Mouse (Mus musculus): ENCODE data around the gene Gm45208. TPM values are rescaled to one million over a fixed set of nuclear protein-coding genes. Genes with fewer than 3 reads are reported as not detected.
"Not testable (repeated sequence)": the region's sequence is repeated elsewhere in the genome, so short reads cannot be mapped to it uniquely, and the experiment has no call there.

Gene Gm45208
- polyA plus RNA-seq, 1 experiment = not detected

GRCm38 (mm10) chrX:7688321-7688720 is 33.7 kb upstream of the Gm45208 start:
- no peak for TF ChIP-seq CTCF (IDR thresholded peaks at IDR 0.05; ENCODE audit: borderline replicate concordance, insufficient read depth, low read length)
- TF ChIP-seq POLR2A (IDR thresholded peaks at IDR 0.05; ENCODE audit: low read depth, low read length) = no peak
- H3K4me3 ChIP-seq (ENCODE audit: insufficient read depth, low read length) = no peak overlapping the region
- H3K27ac ChIP-seq (ENCODE audit: insufficient read depth, low read length) = no peak overlapping the region
- H3K4me1 ChIP-seq (ENCODE audit: control insufficient read depth, insufficient read depth, low read length) = no peaks in the 10 kb centered on the region

GRCm38 (mm10) chrX:7690486-7690885 is 31.6 kb upstream of the Gm45208 start:
- no peak for TF ChIP-seq POLR2A (IDR thresholded peaks at IDR 0.05; ENCODE audit: low read depth, low read length)
- TF ChIP-seq CTCF (IDR thresholded peaks at IDR 0.05; ENCODE audit: borderline replicate concordance, insufficient read depth, low read length) = no peak
- Histone ChIP-seq H3K4me3 (ENCODE audit: insufficient read depth, low read length) (no peak overlapping the region), H3K4me1 (ENCODE audit: control insufficient read depth, insufficient read depth, low read length) (no peaks in the 10 kb centered on the region)

GRCm38 (mm10) chrX:7692862-7693261 is 29.2 kb upstream of the Gm45208 start:
- TF ChIP-seq POLR2A (IDR thresholded peaks at IDR 0.05; ENCODE audit: low read depth, low read length) = no peak
- no peak for TF ChIP-seq CTCF (IDR thresholded peaks at IDR 0.05; ENCODE audit: borderline replicate concordance, insufficient read depth, low read length)
- Histone ChIP-seq H3K27ac (ENCODE audit: insufficient read depth, low read length) (no peak overlapping the region), H3K4me3 (ENCODE audit: insufficient read depth, low read length) (no peak overlapping the region), H3K4me1 (ENCODE audit: control insufficient read depth, insufficient read depth, low read length) (no peaks in the 10 kb centered on the region)

More at GRCm38 (mm10) chrX:7690486-7690885, 31.6 kb upstream of the Gm45208 start:
- no peak overlapping the region for H3K27ac ChIP-seq (ENCODE audit: insufficient read depth, low read length)

- Histone ChIP-seq H3K27ac (ENCODE audit: insufficient read depth, low read length) (no peak overlapping the region), H3K4me1 (ENCODE audit: control insufficient read depth, insufficient read depth, low read length) (no peaks in the 10 kb centered on the region; the same call in 1 of the 2 replicates), H3K4me3 (ENCODE audit: insufficient read depth, low read length) (no peak overlapping the region)
- TF ChIP-seq POLR2A (IDR thresholded peaks at IDR 0.05; ENCODE audit: low read depth, low read length) (no peak), CTCF (IDR thresholded peaks at IDR 0.05; ENCODE audit: borderline replicate concordance, insufficient read depth, low read length) (no peak)
Measured at GRCm38 (mm10) chrX:7696520-7696919, 25.5 kb upstream of the Gm45208 start.

- Histone ChIP-seq H3K4me1 (ENCODE audit: control insufficient read depth, insufficient read depth, low read length) (no peaks in the 10 kb centered on the region; the same call in 1 of the 2 replicates), H3K4me3 (ENCODE audit: insufficient read depth, low read length) (peak within 1 kb of the TSS; percentile 77), H3K27ac (ENCODE audit: insufficient read depth, low read length) (no peak within 1 kb of the TSS)
- TF ChIP-seq POLR2A (IDR thresholded peaks at IDR 0.05; ENCODE audit: low read depth, low read length) (peak; percentile 63), CTCF (IDR thresholded peaks at IDR 0.05; ENCODE audit: borderline replicate concordance, insufficient read depth, low read length) (no peak)
Measured at GRCm38 (mm10) chrX:7696954-7697381, 25.1 kb upstream of the Gm45208 start, which contains the start of gene Gpkow. Gene Gpkow, plus strand, starts transcription at chrX:7697131.

- not testable (repeated sequence) for H3K27ac ChIP-seq (ENCODE audit: insufficient read depth, low read length); H3K4me1 ChIP-seq (ENCODE audit: control insufficient read depth, insufficient read depth, low read length)
- peak overlapping the region; percentile 56 for H3K4me3 ChIP-seq (ENCODE audit: insufficient read depth, low read length)
Measured at GRCm38 (mm10) chrX:7713764-7714134, 8.3 kb upstream of the Gm45208 start.

- TF ChIP-seq POLR2A (IDR thresholded peaks at IDR 0.05; ENCODE audit: low read depth, low read length) = peak; percentile 58
- not testable (repeated sequence) for H3K27ac ChIP-seq (ENCODE audit: insufficient read depth, low read length)
- H3K4me3 ChIP-seq (ENCODE audit: insufficient read depth, low read length) = peak within 1 kb of the TSS; percentile 56
Measured at GRCm38 (mm10) chrX:7714135-7714899, 7.7 kb upstream of the Gm45208 start, which contains the start of gene Wdr45. Gene Wdr45, plus strand, starts transcription at chrX:7714333.

GRCm38 (mm10) chrX:7716058-7716457 is 6.0 kb upstream of the Gm45208 start:
- not testable (repeated sequence) for H3K27ac ChIP-seq (ENCODE audit: insufficient read depth, low read length); H3K4me3 ChIP-seq (ENCODE audit: insufficient read depth, low read length)

More at GRCm38 (mm10) chrX:7714135-7714899, 7.7 kb upstream of the Gm45208 start, which contains the start of gene Wdr45:
- H3K4me1 ChIP-seq (ENCODE audit: control insufficient read depth, insufficient read depth, low read length) = not testable (repeated sequence)

GRCm38 (mm10) chrX:7722282-7722611 is 202 bp downstream of the Gm45208 start:
- TF ChIP-seq POLR2A (IDR thresholded peaks at IDR 0.05; ENCODE audit: low read depth, low read length) (no peak), CTCF (IDR thresholded peaks at IDR 0.05; ENCODE audit: borderline replicate concordance, insufficient read depth, low read length) (no peak)
- no peaks in the 10 kb centered on the region for H3K4me1 ChIP-seq (ENCODE audit: control insufficient read depth, insufficient read depth, low read length)
- H3K27ac ChIP-seq (ENCODE audit: insufficient read depth, low read length) = no peak overlapping the region; the same call in 1 of the 2 replicates
- H3K4me3 ChIP-seq (ENCODE audit: insufficient read depth, low read length) = peak overlapping the region; percentile 56

More at GRCm38 (mm10) chrX:7716058-7716457, 6.0 kb upstream of the Gm45208 start:
- not testable (repeated sequence) for H3K4me1 ChIP-seq (ENCODE audit: control insufficient read depth, insufficient read depth, low read length)

- Histone ChIP-seq H3K4me3 (ENCODE audit: insufficient read depth, low read length) (peak overlapping the region; percentile 56), H3K27ac (ENCODE audit: insufficient read depth, low read length) (no peak overlapping the region)
Measured at GRCm38 (mm10) chrX:7722691-7723090, 646 bp downstream of the Gm45208 start.

More at GRCm38 (mm10) chrX:7722691-7723090, 646 bp downstream of the Gm45208 start:
- H3K4me1 ChIP-seq (ENCODE audit: control insufficient read depth, insufficient read depth, low read length) = peaks cover 2% of the 10 kb centered on the region; the same call in 1 of the 2 replicates
- no peak for TF ChIP-seq POLR2A (IDR thresholded peaks at IDR 0.05; ENCODE audit: low read depth, low read length)
- no peak for TF ChIP-seq CTCF (IDR thresholded peaks at IDR 0.05; ENCODE audit: borderline replicate concordance, insufficient read depth, low read length)
